Mouse (Mus musculus): ENCODE results near the gene Rtl5. TPM values are rescaled to one million over a fixed set of nuclear protein-coding genes. Genes with fewer than 3 reads are reported as not detected.
"Not testable (repeated sequence)": the region's sequence is repeated elsewhere in the genome, so short reads cannot be mapped to it uniquely, and the experiment has no call there.

The Rtl5 gene
- total RNA-seq (2021), result 1 to 10 TPM; 1.1 to 1.3 TPM
- long read RNA-seq, experiment 1, result 0 reads
- long read RNA-seq, experiment 2, full-length matches to known transcripts, result 2 of 2 reads
- long read RNA-seq, experiment 2, partial matches to known transcripts, result 0 of 2 reads
- long read RNA-seq, experiment 2, other reads (novel, unspliced or antisense), result 0 of 2 reads

GRCm38 (mm10) chrX:102070591-102071471 lies at the start of gene Rtl5:
Gene Rtl5, minus strand, starts transcription at chrX:102071304.
- peak; percentile 77 to 85 for DNase-seq

DNA sequence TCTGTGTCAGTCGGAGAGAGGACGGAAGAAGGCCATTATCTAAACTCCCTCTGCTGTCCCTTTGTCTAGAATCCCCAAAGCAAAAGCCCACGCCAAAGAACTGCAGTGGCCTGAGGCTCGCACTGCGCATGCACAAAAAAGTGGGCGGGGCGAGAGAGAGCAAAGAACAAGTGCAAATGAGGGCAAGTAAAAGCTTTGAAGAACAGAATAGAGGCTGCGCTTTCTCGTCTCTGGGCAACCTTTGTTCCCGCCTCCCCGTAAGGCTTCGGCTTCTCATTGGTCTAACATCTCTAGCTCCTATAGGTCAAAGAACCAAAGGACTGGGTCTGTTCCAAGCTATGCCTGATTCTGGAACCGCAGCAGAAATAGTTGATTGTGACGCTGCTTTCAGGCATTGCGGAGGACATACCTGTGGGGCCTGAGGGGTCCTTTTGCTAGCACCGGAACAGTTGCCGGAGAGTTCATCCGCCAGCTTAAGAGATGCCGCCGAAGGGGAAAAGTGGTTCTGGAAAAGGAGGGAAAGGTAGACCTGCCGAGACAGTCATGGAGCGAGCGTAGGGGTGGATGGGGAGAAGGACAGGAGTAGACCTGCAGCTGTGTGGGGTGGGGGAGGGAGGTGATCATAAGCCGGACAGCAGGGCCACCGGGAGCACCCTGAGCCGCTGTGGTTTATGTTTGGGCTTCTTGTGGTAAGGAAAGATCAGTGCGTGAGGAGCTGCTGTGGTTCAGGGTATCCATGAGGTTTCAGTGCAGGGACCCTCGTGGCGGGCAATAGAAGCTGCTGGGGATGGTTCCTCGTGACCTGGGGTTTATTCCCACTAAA lies 48.1 kb upstream of the Rtl5 start, which contains the start of gene Pin4:
Gene Pin4 (plus strand): TSS at position 406 of the 823 bp plus-strand sequence.
- DNase-seq, result peak; percentile 96 to 97

DNA sequence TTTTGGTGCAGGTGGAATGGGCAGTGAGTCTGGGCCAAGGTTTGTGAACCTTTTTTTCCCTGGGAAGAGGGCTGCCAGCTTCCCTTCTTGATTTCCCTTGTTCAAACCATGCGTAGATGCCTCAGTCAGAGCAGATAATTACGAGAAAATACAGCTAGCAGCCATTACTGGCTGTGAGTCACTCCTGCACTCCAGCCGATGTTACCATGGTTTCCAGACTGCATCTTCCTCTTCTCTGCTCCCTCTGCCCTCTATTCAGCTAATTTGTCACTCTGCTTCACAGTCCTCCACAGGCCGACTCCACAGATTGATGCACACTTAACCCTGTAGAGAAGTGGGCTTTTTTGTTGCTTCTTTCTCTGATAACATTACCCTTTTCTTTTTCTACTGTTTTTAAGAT lies 44.6 kb upstream of the Rtl5 start:
- DNase-seq, result no peak

GRCm38 (mm10) chrX:102109349-102109748 lies 38.2 kb upstream of the Rtl5 start:
- not testable (repeated sequence) for DNase-seq

GRCm38 (mm10) chrX:102103830-102104229 lies 32.7 kb upstream of the Rtl5 start:
- DNase-seq, result not testable (repeated sequence)

DNA sequence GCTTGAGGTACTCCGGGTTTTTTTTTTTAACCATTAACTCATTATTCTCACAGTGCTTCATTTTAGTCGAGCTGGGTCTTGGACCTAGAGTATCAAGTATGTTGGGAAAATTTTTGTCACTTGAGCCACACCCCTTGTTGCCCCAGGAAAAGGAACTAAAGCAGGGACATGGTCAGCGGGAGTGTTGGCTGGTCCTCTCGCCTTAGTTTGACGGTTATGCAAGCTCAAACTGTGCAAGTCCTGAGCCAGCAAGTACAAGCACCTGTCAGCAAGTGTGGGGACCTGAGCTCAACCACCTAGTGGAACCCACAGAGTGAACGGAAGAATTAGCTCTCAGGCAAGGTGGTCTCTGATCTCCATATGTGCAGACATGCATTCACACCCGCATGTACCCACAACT lies 30.8 kb upstream of the Rtl5 start:
- DNase-seq, result no peak

- no peak for DNase-seq
Measured at GRCm38 (mm10) chrX:102094381-102094904, 23.3 kb upstream of the Rtl5 start.

GRCm38 (mm10) chrX:102090605-102091004 lies 19.5 kb upstream of the Rtl5 start:
- DNase-seq, result no peak

DNA sequence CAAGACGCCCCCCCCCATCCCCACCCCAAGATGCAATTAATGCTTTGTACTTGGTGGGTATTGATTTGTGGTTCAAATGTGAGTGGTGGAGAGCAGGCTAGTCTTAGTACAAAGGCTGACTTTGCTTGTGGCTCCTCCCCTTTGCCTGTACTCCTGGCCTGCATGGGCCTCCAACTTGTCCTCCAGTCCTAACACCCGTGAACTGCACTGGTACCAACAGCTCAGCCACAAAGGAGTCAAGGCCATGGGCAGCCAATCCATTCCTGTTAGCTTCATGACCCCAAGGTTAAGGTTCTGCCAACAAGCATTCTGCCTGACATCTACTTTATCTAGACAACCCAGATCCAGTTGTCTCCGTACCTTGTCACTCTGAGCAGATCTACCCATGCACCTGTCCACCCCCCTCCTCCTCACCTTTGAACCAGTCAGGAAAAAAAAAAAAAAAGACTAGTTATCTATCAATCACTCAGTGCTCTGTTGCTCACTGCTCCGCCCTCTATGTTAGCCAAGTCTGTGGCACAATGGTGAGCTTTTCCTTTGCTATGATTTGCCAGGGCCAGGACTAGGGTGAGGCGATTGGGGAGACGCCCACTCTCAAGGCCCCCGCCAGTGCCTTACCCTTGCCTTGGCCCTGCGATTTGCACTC lies 14.8 kb upstream of the Rtl5 start:
- DNase-seq, result no peak

DNA sequence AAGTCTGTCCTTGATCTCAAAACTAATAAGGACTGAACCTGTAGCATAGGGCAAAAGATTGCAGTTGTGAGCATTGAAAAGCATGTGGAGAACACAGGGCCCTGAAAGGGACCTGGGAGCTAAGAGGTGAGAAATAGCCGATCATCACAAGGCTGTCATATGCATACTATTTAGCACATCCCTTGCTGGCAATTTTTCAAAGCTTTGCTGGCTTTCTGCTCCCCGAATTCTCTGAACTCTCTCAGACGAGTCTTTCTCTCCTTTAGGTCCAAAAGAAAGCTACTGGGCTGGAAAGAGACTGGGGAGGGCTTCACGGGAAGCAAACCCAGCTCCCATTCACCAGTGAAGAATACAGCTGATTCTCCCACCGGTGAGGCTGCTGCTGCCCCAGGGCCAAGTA lies 11.2 kb upstream of the Rtl5 start:
- no peak for DNase-seq

GRCm38 (mm10) chrX:102081573-102082279 lies 10.6 kb upstream of the Rtl5 start:
- no peak for DNase-seq

DNA sequence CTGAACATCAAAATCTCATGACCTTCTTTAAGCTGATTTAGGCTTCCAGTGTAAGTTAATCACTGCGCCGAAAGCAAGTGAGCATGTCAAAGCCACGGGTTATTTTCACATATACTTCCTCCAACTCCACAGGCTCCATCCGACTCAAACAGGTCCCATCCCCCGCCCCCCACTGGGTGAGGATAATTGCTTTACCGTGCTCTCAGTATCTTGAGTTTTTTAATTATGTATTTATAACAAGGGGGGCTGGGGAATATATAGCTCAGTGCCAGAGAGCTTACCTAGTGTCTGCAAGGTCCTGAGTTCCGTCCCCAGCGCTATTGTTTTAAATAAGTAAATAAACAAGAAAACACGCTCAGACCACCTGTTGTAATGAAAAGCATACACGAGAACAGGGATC lies 10.0 kb upstream of the Rtl5 start:
- no peak for DNase-seq

GRCm38 (mm10) chrX:102076886-102077765 lies 6.0 kb upstream of the Rtl5 start:
- DNase-seq, result no peak

- no peak for DNase-seq
Measured at GRCm38 (mm10) chrX:102075158-102075557, 4.1 kb upstream of the Rtl5 start.

- no peak for DNase-seq
Measured at GRCm38 (mm10) chrX:102074435-102074834, 3.3 kb upstream of the Rtl5 start.

GRCm38 (mm10) chrX:102073605-102074325 lies 2.7 kb upstream of the Rtl5 start:
- no peak for DNase-seq

- DNase-seq, result no peak
Measured at GRCm38 (mm10) chrX:102071517-102071916, 413 bp upstream of the Rtl5 start.

GRCm38 (mm10) chrX:102068811-102069540 lies 2.1 kb downstream of the Rtl5 start:
- no peak for DNase-seq

GRCm38 (mm10) chrX:102067118-102067517 lies 4.0 kb downstream of the Rtl5 start:
- DNase-seq, result no peak
